Mouse (Mus musculus): Measurements from ENCODE around the gene Igsf3. TPM values are rescaled to one million over a fixed set of nuclear protein-coding genes. Genes with fewer than 3 reads are reported as not detected.

Gene Igsf3
- total and polyA plus RNA-seq, 3 experiments = not detected

GRCm38 (mm10) chr3:101406097-101406496 lies 29.2 kb downstream of the Igsf3 start:
- TF ChIP-seq E2F4 (IDR thresholded peaks at IDR 0.05; ENCODE audit: borderline replicate concordance, low read depth, low read length) = no peak
- TF ChIP-seq ZC3H11A (IDR thresholded peaks at IDR 0.05; ENCODE audit: low read depth, low read length) = no peak
- TF ChIP-seq ZNF384 (IDR thresholded peaks at IDR 0.05; ENCODE audit: low read depth, low read length) = no peak
- no peak for TF ChIP-seq MXI1 (IDR thresholded peaks at IDR 0.05; ENCODE audit: low read depth, low read length)
- no peak for TF ChIP-seq TCF12 (IDR thresholded peaks at IDR 0.05; ENCODE audit: low read depth, low read length)
- no peak for TF ChIP-seq MAX (IDR thresholded peaks at IDR 0.05; ENCODE audit: low read length)
- no peak for TF ChIP-seq MYC (IDR thresholded peaks at IDR 0.05; ENCODE audit: low read depth, low read length)
- no peak for TF ChIP-seq KAT2A (conservative IDR thresholded peaks at IDR 0.05; ENCODE audit: low read depth, low read length)
- TF ChIP-seq SIN3A (IDR thresholded peaks at IDR 0.05; ENCODE audit: low read length) = no peak
- no peak for TF ChIP-seq GABPA (IDR thresholded peaks at IDR 0.05; ENCODE audit: low read depth, low read length)
- TF ChIP-seq USF2 (IDR thresholded peaks at IDR 0.05; ENCODE audit: borderline replicate concordance in 1 of 2, insufficient read depth in 1 of 2, low read depth in 1 of 2, low read length in 2 of 2) = no peak
- TF ChIP-seq GATA1 (IDR thresholded peaks at IDR 0.05; ENCODE audit: low read depth, low read length) = no peak
- no peak for TF ChIP-seq MEF2A (IDR thresholded peaks at IDR 0.05; ENCODE audit: extremely low read depth, insufficient replicate concordance, low read depth, low read length, poor library complexity, severe bottlenecking)
- no peak for TF ChIP-seq POLR2AphosphoS5 (IDR thresholded peaks at IDR 0.05; ENCODE audit: borderline replicate concordance, low read depth, low read length)
- TF ChIP-seq NELFE (IDR thresholded peaks at IDR 0.05; ENCODE audit: low read depth, low read length) = no peak
- H3K27ac ChIP-seq (ENCODE audit: control insufficient read depth, low read depth, low read length) = no peak overlapping the region
- H3K9me3 ChIP-seq (replicated peaks; ENCODE audit: insufficient read depth, low read length) = no peaks in the 10 kb centered on the region
- H3K4me3 ChIP-seq (ENCODE audit: control insufficient read depth in 1 of 2, insufficient read depth in 1 of 2, low read depth in 2 of 2, low read length in 2 of 2) = no peak overlapping the region
- no peak for DNase-seq (ENCODE audit: low read depth, low spot score)
- H3K27me3 ChIP-seq (ENCODE audit: control insufficient read depth in 1 of 2, insufficient read depth in 2 of 2, low read length in 2 of 2) = no peaks in the 10 kb centered on the region
- H3K36me3 ChIP-seq (ENCODE audit: control insufficient read depth in 1 of 2, insufficient read depth in 2 of 2, low read length in 2 of 2) = no peaks in the 10 kb centered on the region
- no peaks in the 10 kb centered on the region for H3K79me2 ChIP-seq (ENCODE audit: control insufficient read depth, insufficient read depth, low read length, poor library complexity)
- no peaks in the 10 kb centered on the region for H3K4me1 ChIP-seq (ENCODE audit: control insufficient read depth in 1 of 2, insufficient read depth in 2 of 2, low read length in 2 of 2)
- no peak overlapping the region for H3K9ac ChIP-seq (ENCODE audit: control insufficient read depth, low read depth, low read length, poor library complexity, severe bottlenecking)

- H3K36me3 ChIP-seq (ENCODE audit: control insufficient read depth in 1 of 2, insufficient read depth in 2 of 2, low read length in 2 of 2) = no peaks in the 10 kb centered on the region
- no peak overlapping the region for H3K27ac ChIP-seq (ENCODE audit: control insufficient read depth, low read depth, low read length)
- H3K9ac ChIP-seq (ENCODE audit: control insufficient read depth, low read depth, low read length, poor library complexity, severe bottlenecking) = no peak overlapping the region
- no peak overlapping the region for H3K4me3 ChIP-seq (ENCODE audit: control insufficient read depth in 1 of 2, insufficient read depth in 1 of 2, low read depth in 2 of 2, low read length in 2 of 2)
- H3K79me2 ChIP-seq (ENCODE audit: control insufficient read depth, insufficient read depth, low read length, poor library complexity) = no peaks in the 10 kb centered on the region
- H3K27me3 ChIP-seq (ENCODE audit: control insufficient read depth in 1 of 2, insufficient read depth in 2 of 2, low read length in 2 of 2) = no peaks in the 10 kb centered on the region
- TF ChIP-seq SMC3 (IDR thresholded peaks at IDR 0.05; ENCODE audit: low read depth, low read length) (no peak), MYB (IDR thresholded peaks at IDR 0.05; ENCODE audit: low read depth, low read length) (no peak), ETS1 (IDR thresholded peaks at IDR 0.05; ENCODE audit: low read depth, low read length) (no peak), MAFK (IDR thresholded peaks at IDR 0.05; ENCODE audit: borderline replicate concordance, low read depth, low read length) (no peak), TAL1 (IDR thresholded peaks at IDR 0.05; ENCODE audit: low read length) (no peak), SIN3A (IDR thresholded peaks at IDR 0.05; ENCODE audit: low read length) (no peak)
- no peak for DNase-seq (ENCODE audit: low read depth, low spot score)
- no peaks in the 10 kb centered on the region for H3K9me3 ChIP-seq (replicated peaks; ENCODE audit: insufficient read depth, low read length)
- H3K4me1 ChIP-seq (ENCODE audit: control insufficient read depth in 1 of 2, insufficient read depth in 2 of 2, low read length in 2 of 2) = no peaks in the 10 kb centered on the region
These were observed 30.7 kb downstream of the Igsf3 start for GRCm38 (mm10) chr3:101407568-101407967.
